15 mouse cellular contexts compared by ENCODE assay signal in the genomic region with DNA sequence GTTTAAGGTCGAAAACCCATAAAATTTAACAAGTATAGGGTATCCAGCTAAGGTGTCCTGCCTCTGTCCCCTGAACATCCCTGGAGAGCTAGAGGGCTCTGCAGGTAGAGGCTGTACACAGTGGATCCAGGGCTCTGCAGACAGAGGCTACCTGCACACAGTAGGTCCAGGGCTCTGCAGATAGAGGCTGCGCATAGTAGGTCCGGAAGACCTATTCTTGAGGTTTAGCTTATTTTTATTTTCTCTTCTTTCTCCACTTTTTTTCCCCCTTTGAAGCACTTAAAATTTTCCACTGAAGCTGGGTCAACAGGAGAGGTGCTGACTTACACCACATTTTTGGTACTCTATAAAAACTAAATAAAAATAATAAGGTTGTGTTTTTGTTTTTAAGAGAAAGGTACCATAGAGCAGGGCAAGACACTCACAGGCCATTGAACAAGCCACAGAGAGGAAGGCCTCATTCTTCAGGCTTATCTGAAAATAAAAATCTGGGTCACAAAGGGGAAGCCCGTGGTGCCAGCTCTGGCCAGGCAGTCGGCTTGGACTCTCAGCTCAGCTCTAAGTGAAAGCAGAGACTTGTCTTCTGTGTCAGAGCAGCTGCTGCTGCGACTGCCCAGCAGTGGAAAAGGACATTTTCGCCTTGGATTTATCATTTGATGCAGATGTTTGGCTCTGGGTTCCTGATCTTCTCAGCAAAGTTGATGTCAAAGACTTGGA. TPM values are rescaled to one million over a fixed set of nuclear protein-coding genes. Genes with fewer than 3 reads are reported as not detected.
A peak's percentile ranks its signal among the peaks of the same experiment; 100 is the strongest.
DNase-seq lines count a peak whose midpoint lies in the region; ATAC-seq lines count a peak whose summit lies in the region.
"Had no signal": no experiment of that assay in that cellular context is flagged by ENCODE, and none has a peak within 500 bp of the region (broad histone marks: within the 10 kb centered on the region; RNA-seq: fewer than 3 reads in every experiment).

No protein-coding gene starts in this region.

- H3K36me3 ChIP-seq in heart, embryonic 11.5 days (ENCODE audit: control insufficient read depth, insufficient read depth, low read length) = no peaks in the 10 kb centered on the region
- no peaks in the 10 kb centered on the region for H3K36me3 ChIP-seq in heart, embryonic 16.5 days (ENCODE audit: control insufficient read depth, insufficient read depth)
- H3K36me3 ChIP-seq: forebrain, embryonic 12.5 days; midbrain, embryonic 12.5 days had no signal

- WGBS in heart, embryonic 11.5 days (ENCODE audit: insufficient replicate concordance) = 64% methylated on average over 7 of the region's 7 CpGs
- WGBS in heart, embryonic 16.5 days = 61% methylated on average over 7 of the region's 7 CpGs

- intact Hi-C loops in heart, postnatal 36 days (cut with DNase I) = no loop called here

- no peak overlapping the region for H3K9ac ChIP-seq in heart, embryonic 11.5 days (ENCODE audit: low read depth, low read length)
- H3K9ac ChIP-seq in heart, embryonic 16.5 days (ENCODE audit: low read length) = no peak overlapping the region
- H3K9ac ChIP-seq: forebrain, embryonic 12.5 days; liver, embryonic 14.5 days; midbrain, embryonic 12.5 days had no signal

- no peaks in the 10 kb centered on the region for H3K27me3 ChIP-seq in heart, embryonic 11.5 days (ENCODE audit: control insufficient read depth, insufficient read depth, low read length)
- no peaks in the 10 kb centered on the region for H3K27me3 ChIP-seq in heart, embryonic 16.5 days (ENCODE audit: control insufficient read depth, insufficient read depth, low read length)
- H3K27me3 ChIP-seq: forebrain, embryonic 12.5 days; midbrain, embryonic 12.5 days had no signal

- H3K9me3 ChIP-seq in heart, embryonic 11.5 days (replicated peaks; ENCODE audit: control insufficient read depth, low read length) = no peaks in the 10 kb centered on the region
- no peaks in the 10 kb centered on the region for H3K9me3 ChIP-seq in heart, embryonic 16.5 days (replicated peaks; ENCODE audit: control insufficient read depth, low read length)
- H3K9me3 ChIP-seq: forebrain, embryonic 12.5 days; midbrain, embryonic 12.5 days had no signal

- H3K4me2 ChIP-seq in heart, embryonic 11.5 days = no peak overlapping the region
- no peak overlapping the region for H3K4me2 ChIP-seq in heart, embryonic 16.5 days (ENCODE audit: low read depth, low read length)
- H3K4me2 ChIP-seq: forebrain, embryonic 12.5 days; midbrain, embryonic 12.5 days had no signal

- peak; percentile 9 for DNase-seq in cerebellum, adult 8-10 months
- no peak for DNase-seq in heart, postnatal 36 days
- DNase-seq in cerebellum, postnatal 10 days = peak; percentile 12 to 31
- DNase-seq in right cerebral cortex, postnatal 14 days = no peak
- no peak for DNase-seq in spleen, postnatal 36 days (ENCODE audit: low spot score in 2 of 2)
- DNase-seq: kidney, adult 8-10 months; right cerebral cortex, postnatal 25 days; thymus, postnatal 36 days had no signal

- H3K4me1 ChIP-seq in heart, embryonic 11.5 days (ENCODE audit: control insufficient read depth, insufficient read depth, low read length) = peaks cover 6% of the 10 kb centered on the region; the same call in 1 of the 2 replicates
- peaks cover 18% of the 10 kb centered on the region for H3K4me1 ChIP-seq in heart, embryonic 16.5 days (ENCODE audit: control insufficient read depth, insufficient read depth, low read length)
- H3K4me1 ChIP-seq: forebrain, embryonic 12.5 days; midbrain, embryonic 12.5 days had no signal

- ATAC-seq in cerebellum, adult (ENCODE audit: insufficient number of reproducible peaks, low FRiP score, low TSS enrichment) = no peak
- ATAC-seq in heart, embryonic 11.5 days (replicated peaks; ENCODE audit: insufficient number of reproducible peaks, low FRiP score, low TSS enrichment) = no peak
- no peak for ATAC-seq in heart, embryonic 16.5 days (replicated peaks; ENCODE audit: extremely low read depth, insufficient read depth, low FRiP score)

- no peak overlapping the region for H3K4me3 ChIP-seq in heart, embryonic 11.5 days (ENCODE audit: low read depth, low read length)
- no peak overlapping the region for H3K4me3 ChIP-seq in heart, embryonic 16.5 days (ENCODE audit: low read length)
- H3K4me3 ChIP-seq: forebrain, embryonic 12.5 days; midbrain, embryonic 12.5 days had no signal

- peak overlapping the region; percentile 72 for H3K27ac ChIP-seq in heart, embryonic 11.5 days (ENCODE audit: low read depth, low read length)
- H3K27ac ChIP-seq in heart, embryonic 16.5 days (ENCODE audit: low read length) = peak overlapping the region; percentile 46
- H3K27ac ChIP-seq: forebrain, embryonic 12.5 days; liver, embryonic 14.5 days; macrophage; midbrain, embryonic 12.5 days had no signal

RNA-seq across cellular contexts. Expression of a gene that starts 18.0 kb away (rescaled TPM):
- 0.53 and 0.73 TPM in 2 replicates for polyA plus RNA-seq in heart, embryonic 11.5 days (2014; fragmentation: Nextera tagmentation; extraction: Ambion mirVana)
- 1 to 10 TPM; 1.6 to 2.1 TPM for total RNA-seq in heart, postnatal 36 days (2021)
- polyA plus RNA-seq in heart, embryonic 16.5 days (2015; fragmentation: Nextera tagmentation; extraction: Ambion mirVana) = 3.1 and 3.3 TPM in 2 replicates
- polyA plus RNA-seq: macrophage had no signal

Comparison
In these comparisons a context has a peak if more than half of its experiments do, and no peak if none do; other contexts are left out.
1. DNase-seq: peak in cerebellum, adult 8-10 months (single experiment) and cerebellum, postnatal 10 days (2 of 2); none in heart, postnatal 36 days (0 of 2), right cerebral cortex, postnatal 14 days (single experiment) and spleen, postnatal 36 days (0 of 2).